Mouse (Mus musculus) C2C12 (cell line): ENCODE measurements at regions not wholly inside any gene's neighbourhood (a gene's known extent, or its start where the extent isn't known, plus 50 kb on each side); places are given as distances from the start of the nearest gene placed in this dataset.

ENCODE experiments used
- CTCF ChIP-seq: IDR thresholded peaks from one replicate; pipeline ENCODE4 v1.5.1; 2011; ENCODE audit not compliant: control insufficient read depth, insufficient read depth, insufficient read length
- FOSL1 ChIP-seq: IDR thresholded peaks from one replicate; pipeline ENCODE4 v1.8.0; 2011; ENCODE audit warnings: mild to moderate bottlenecking, low read length; ENCODE audit not compliant: poor library complexity, insufficient read depth, severe bottlenecking
- MAX ChIP-seq: IDR thresholded peaks from one replicate; pipeline ENCODE4 v1.6.1; 2011; ENCODE audit warnings: mild to moderate bottlenecking, control low read depth
- MYOD1 ChIP-seq: IDR thresholded peaks from one replicate; pipeline ENCODE4 v1.6.1; 2011; ENCODE audit warnings: low read depth; ENCODE audit not compliant: control insufficient read depth, insufficient read length
- USF1 ChIP-seq: IDR thresholded peaks from one replicate; pipeline ENCODE4 v1.6.1; 2011; ENCODE audit warnings: low read depth, mild to moderate bottlenecking, control low read depth, moderate library complexity

DNA sequence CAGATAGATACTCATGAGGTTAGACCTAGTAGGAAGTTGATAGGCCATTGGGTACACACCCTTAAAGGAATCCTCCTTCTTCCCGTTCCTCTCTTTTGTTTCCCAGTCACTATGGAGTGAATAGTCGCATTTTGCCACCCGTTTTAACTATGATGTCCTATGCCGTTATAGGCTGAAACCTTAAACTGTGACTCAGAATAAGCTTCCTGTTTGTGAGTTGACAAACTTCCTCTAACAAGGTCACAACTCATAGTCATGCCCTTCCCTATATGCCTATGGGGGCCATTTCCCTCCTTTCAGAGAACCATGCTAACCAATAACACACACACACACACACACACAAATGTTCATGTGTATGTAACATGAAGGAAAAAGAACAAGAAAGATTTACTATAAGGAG is 1136.6 kb upstream of the 2610301B20Rik start:
- TF ChIP-seq FOSL1, result no peak
- no peak for TF ChIP-seq CTCF
- no peak for TF ChIP-seq MAX
- no peak for TF ChIP-seq MYOD1
- TF ChIP-seq USF1, result no peak
